Mouse (Mus musculus) bone marrow, adult 2 months (tissue): ENCODE results near the gene Arhgap4. TPM values are rescaled to one million over a fixed set of nuclear protein-coding genes. Genes with fewer than 3 reads are reported as not detected.

Experiments used
- H3K27ac ChIP-seq: fragments of 200-500 bp; 2 replicates; pipeline ENCODE4 v1.5.1; 2012; ENCODE audit warnings: low read depth, mild to moderate bottlenecking, control low read depth, inconsistent platforms, low read length; ENCODE audit not compliant: control insufficient read depth, poor library complexity, insufficient read depth
- H3K4me1 ChIP-seq: fragments of 200-500 bp; 2 replicates; pipeline ENCODE4 v1.6.1; 2011; ENCODE audit warnings: low read length; ENCODE audit not compliant: control insufficient read depth, insufficient read depth
- H3K4me3 ChIP-seq: fragments of 200-500 bp; replicated peaks from 2 replicates; pipeline ENCODE3; 2011; ENCODE audit warnings: mild to moderate bottlenecking, low read depth, low read length, control low read depth; ENCODE audit not compliant: control insufficient read depth
- CTCF ChIP-seq: fragments of 200-500 bp; IDR thresholded peaks from 2 replicates; pipeline ENCODE4 v1.5.1; 2011; ENCODE audit warnings: low read length, control low read depth; ENCODE audit not compliant: control insufficient read depth, insufficient read depth
- POLR2A ChIP-seq: fragments of 200-500 bp; IDR thresholded peaks from 2 replicates; pipeline ENCODE4 v1.6.1; 2011; ENCODE audit warnings: low read depth, mild to moderate bottlenecking, control low read depth, low read length, borderline replicate concordance; ENCODE audit not compliant: control insufficient read depth
- WGBS: fragments of 180-500 bp; shearing (Covaris S2); methylation state at CpG from one replicate; pipeline ENCODE4 v1.1.7; 2018; 5-methylcytosine and 5-hydroxymethylcytosine counted together
- polyA plus RNA-seq: library from polyadenylated mRNA; stranded (reverse); fragments of >200 nt; gene quantifications from 2 replicates; pipeline ENCODE4 v1.2.4, GENCODE M21; 2011; ENCODE audit warnings: low replicate concordance; ENCODE audit not compliant: missing spikeins, insufficient read depth, insufficient read length

The Arhgap4 gene
- polyA plus RNA-seq, 1 experiment = 163 TPM

DNA sequence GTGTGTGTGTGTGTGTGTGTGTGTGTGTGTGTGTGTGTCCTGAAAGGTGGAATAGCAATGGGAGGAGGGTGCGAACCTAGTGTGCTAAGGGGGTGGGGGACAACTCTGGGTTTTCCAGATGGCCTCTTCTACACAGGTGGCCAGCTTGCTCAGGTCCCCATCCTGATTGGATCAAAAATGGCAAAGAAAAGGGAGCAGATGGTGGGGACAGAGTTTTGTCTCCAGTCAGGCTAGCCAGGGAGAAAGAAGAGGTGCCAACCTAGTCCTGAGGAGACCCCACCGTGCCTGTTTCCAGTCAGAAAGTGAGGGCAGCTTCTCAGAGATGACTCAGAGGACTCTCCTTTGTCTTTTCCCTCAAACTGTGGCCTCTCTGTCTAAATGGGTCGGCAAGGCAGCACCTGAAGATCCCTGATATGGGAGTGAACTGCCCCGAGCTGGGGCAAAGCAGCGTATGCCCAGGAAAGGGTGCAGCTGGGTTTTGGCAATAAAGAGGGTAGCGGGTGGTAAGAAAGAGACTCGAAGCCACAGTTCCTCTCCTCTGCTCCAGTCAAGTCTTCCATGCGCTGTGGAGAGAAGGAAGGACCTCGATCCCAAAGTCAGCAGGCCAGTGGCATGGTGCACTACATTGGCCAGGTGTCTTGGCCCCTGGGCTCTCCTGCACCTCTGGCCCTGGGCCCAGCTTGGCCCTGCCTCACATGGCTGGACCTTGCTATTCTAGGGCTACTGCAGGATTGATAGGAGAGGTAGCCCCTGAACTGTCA lies 67.2 kb downstream of the Arhgap4 start:
- Histone ChIP-seq H3K4me1 (no peaks in the 10 kb centered on the region), H3K4me3 (no peak overlapping the region), H3K27ac (no peak overlapping the region)
- no peak for TF ChIP-seq CTCF
- TF ChIP-seq POLR2A = no peak
- 75% methylated on average over 9 of the region's 9 CpGs for WGBS

Other genes with a start within 250 kb of the Arhgap4 start
- gene Slc6a8, start 248.7 kb downstream of the Arhgap4 start, polyA plus RNA-seq = 3.5 and 7.7 TPM in 2 replicates
- 52.5 and 94.6 TPM in 2 replicates for gene Bcap31, start 205.7 kb downstream of the Arhgap4 start, polyA plus RNA-seq
- gene Abcd1, start 205.3 kb downstream of the Arhgap4 start, polyA plus RNA-seq = 12.6 and 17.6 TPM in 2 replicates
- 0.32 TPM in 1 of 2 replicates, not detected in the other for gene Plxnb3, start 164.8 kb downstream of the Arhgap4 start, polyA plus RNA-seq
- 26.5 and 49.6 TPM in 2 replicates for gene Srpk3, start 147.5 kb downstream of the Arhgap4 start, polyA plus RNA-seq
- gene Idh3g, start 135.0 kb downstream of the Arhgap4 start, polyA plus RNA-seq = 56.6 and 111 TPM in 2 replicates
- gene Ssr4, start 134.8 kb downstream of the Arhgap4 start, polyA plus RNA-seq = 47.8 and 107 TPM in 2 replicates
- gene Pdzd4, start 96.9 kb downstream of the Arhgap4 start, polyA plus RNA-seq = 2.2 and 4.7 TPM in 2 replicates
- not detected in 2 replicates for gene Avpr2, start 29.8 kb downstream of the Arhgap4 start, polyA plus RNA-seq
- gene L1cam, start 25.8 kb downstream of the Arhgap4 start, polyA plus RNA-seq = 3.6 and 12.7 TPM in 2 replicates
- 60.9 and 77.0 TPM in 2 replicates for gene Naa10, start 74 bp upstream of the Arhgap4 start, polyA plus RNA-seq
- gene Renbp, start 9.0 kb upstream of the Arhgap4 start, polyA plus RNA-seq = 30.7 and 48.6 TPM in 2 replicates
- gene Hcfc1, start 44.5 kb upstream of the Arhgap4 start, polyA plus RNA-seq = 38.5 and 58.8 TPM in 2 replicates
- gene Irak1, start 102.0 kb upstream of the Arhgap4 start, polyA plus RNA-seq = 41.4 and 97.5 TPM in 2 replicates
- gene Opn1mw, start 205.6 kb upstream of the Arhgap4 start, polyA plus RNA-seq = not detected in 2 replicates
- gene Mecp2, start 213.5 kb upstream of the Arhgap4 start, polyA plus RNA-seq = 13.2 and 15.1 TPM in 2 replicates
- gene Tex28, start 246.0 kb upstream of the Arhgap4 start, polyA plus RNA-seq = not detected in 2 replicates